Mouse (Mus musculus): ENCODE results near the gene Pgap3.

Pgap3 gene

DNA sequence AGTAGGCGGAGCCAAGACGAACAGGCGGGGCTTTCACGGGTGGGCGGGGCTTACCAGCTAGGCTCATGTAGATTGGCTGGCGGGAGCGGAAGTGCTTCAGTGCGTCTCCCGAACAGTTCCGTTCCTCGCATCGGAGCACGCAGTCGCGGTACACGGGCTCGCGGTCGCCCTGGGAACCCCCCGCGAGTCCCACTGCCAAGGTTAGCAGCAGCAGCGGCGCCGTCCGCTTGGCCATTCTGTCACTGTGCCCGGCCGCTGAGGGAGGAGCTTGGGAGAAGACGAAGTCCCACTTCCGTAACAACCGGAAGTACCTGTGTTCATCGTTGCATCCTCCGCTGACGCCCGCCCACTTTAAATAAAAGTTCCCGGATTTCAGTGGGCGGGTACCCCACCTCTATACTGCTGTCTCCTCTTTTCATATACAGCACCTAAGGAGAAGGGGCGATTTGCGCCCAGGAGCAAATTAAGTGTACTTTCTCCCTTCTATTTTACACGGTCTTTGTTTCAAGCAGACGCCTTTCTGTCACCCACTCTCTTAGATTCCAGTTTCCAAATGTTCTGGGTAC, at the start of gene Pgap3:
Gene Pgap3 (minus strand): TSS at position 330 of the 566 bp plus-strand sequence.
- peak; percentile 86 for DNase-seq (ENCODE audit: low spot score)

- DNase-seq (ENCODE audit: low spot score) = no peak
Observed at GRCm38 (mm10) chr11:98449419-98449818, 49.1 kb upstream of the Pgap3 start.

DNA sequence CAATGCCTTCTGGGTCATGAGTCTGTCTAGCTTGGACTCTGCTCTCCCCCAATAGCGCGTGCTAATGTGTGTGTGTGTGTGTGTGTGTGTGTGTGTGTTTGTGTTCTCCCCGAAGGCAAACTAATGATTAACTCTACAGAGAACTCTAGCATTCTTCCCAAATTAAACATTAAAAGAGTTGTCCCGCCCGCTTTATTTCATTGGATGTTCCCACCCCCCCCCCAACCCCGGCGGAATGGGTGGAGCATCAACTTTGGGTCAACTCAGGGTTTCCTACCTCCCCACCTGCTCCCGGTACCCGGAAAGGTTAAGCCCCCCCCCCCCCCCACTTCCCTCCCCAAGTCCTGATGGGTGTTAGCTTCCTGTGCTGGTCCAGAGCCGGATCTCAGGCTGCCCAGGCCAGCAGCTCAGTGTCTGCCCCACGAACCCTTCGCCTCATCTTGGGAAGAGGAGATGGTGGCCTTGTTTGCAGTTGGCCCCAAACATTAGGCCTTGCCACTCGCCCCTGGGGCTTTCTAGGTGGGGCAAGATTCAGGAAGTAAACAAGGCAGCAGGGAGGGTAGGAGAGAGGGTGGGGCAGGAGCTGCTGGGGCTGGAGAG, 48.0 kb upstream of the Pgap3 start:
- DNase-seq (ENCODE audit: low spot score) = no peak

- DNase-seq (ENCODE audit: low spot score) = no peak
Observed at GRCm38 (mm10) chr11:98447475-98447834, 47.2 kb upstream of the Pgap3 start.

GRCm38 (mm10) chr11:98446562-98447474, 46.5 kb upstream of the Pgap3 start:
- no peak for DNase-seq (ENCODE audit: low spot score)

GRCm38 (mm10) chr11:98446213-98446561, 45.9 kb upstream of the Pgap3 start, which contains the start of gene Grb7:
TSS of gene Grb7 (plus strand) at chr11:98446394.
- DNase-seq (ENCODE audit: low spot score) = no peak

DNA sequence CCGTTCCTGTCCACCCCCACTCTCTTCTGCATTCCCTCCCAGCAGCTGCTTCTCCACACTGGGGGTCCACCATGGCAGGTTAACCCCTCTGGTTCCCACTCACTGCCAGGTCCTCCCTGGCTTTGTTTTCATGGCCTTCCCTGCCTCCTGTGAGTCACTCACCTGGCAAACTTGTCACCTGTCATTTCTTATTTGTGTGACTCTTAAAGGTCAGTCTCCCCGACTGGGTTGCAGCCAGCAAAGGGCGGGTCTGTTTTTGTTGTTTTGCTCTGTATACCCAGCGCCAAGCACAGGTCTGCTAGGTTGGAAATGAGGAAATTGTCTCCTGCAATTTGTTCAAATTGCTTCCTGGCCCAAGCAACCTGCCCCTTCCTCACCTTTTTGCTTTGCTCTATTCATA, 45.4 kb upstream of the Pgap3 start:
- DNase-seq (ENCODE audit: low spot score) = no peak

- no peak for DNase-seq (ENCODE audit: low spot score)
Observed at GRCm38 (mm10) chr11:98445238-98445637, 44.9 kb upstream of the Pgap3 start.

DNA sequence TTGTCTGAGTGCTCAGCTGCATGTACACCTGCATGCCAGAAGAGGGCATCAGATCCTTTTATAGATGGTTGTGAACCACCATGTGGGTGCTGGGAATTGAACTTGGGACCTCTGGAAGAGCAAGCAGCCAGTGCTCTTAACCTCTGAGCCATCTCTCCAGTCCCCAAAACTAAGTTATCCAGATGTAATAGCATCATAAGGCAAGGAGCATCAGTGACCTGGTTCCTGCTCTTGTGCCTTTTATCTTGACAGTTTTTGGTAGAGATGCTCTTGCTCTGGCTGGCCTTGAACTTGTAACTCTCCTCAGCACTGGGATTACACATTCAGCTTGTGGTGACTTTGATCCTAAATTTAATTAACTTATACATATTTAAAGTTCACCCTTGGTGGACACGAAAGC, 43.4 kb upstream of the Pgap3 start:
- no peak for DNase-seq (ENCODE audit: low spot score)

- peak; percentile 95 for DNase-seq (ENCODE audit: low spot score)
Observed at GRCm38 (mm10) chr11:98438331-98439158, 38.3 kb upstream of the Pgap3 start, which contains the start of gene Mien1. TSS of gene Mien1 (minus strand) at chr11:98438991.

- no peak for DNase-seq (ENCODE audit: low spot score)
Observed at GRCm38 (mm10) chr11:98437441-98437840, 37.2 kb upstream of the Pgap3 start.

- DNase-seq (ENCODE audit: low spot score) = no peak
Observed at GRCm38 (mm10) chr11:98435723-98436122, 35.4 kb upstream of the Pgap3 start.

DNA sequence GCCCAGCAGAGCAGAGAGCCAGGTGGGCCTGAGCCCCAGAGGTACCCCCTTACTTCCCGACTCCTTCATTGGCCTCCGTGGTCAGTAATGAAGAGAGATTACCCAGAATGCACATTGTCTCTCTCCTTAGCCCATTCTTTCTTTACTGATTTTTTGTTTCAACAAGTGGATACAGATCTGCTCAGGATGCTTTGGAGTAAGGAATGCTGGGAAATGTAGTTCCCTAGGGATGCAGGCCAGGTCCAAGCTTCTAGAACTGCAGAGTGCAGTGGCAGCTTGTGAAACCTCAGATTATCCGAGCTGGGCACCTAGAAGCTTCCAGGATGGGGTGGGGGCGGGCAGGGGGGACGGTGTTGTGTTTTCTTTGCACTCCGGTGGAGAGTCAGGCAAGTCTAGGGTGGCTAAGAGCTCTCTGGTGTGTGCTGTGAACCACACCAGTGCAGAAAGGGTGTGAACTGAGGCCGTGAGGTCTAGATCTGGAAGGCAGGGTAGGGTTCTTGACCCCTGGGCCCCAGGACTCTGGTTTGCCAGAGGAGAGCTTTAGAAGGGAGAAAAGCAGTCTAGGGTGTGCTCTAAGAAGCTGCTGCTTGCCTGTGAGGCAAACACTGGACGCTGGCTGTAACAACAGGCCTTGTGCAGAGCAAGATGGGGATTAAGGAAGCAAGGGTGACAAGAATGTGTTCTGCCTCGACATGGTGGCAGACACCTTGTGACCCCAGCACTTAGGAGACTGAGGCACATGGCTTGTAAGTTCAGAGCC, 31.6 kb upstream of the Pgap3 start:
- no peak for DNase-seq (ENCODE audit: low spot score)

GRCm38 (mm10) chr11:98428436-98428835, 28.1 kb upstream of the Pgap3 start:
- DNase-seq (ENCODE audit: low spot score) = no peak

GRCm38 (mm10) chr11:98426592-98426991, 26.3 kb upstream of the Pgap3 start:
- no peak for DNase-seq (ENCODE audit: low spot score)

GRCm38 (mm10) chr11:98418939-98419547, 18.8 kb upstream of the Pgap3 start:
- DNase-seq (ENCODE audit: low spot score) = no peak

DNA sequence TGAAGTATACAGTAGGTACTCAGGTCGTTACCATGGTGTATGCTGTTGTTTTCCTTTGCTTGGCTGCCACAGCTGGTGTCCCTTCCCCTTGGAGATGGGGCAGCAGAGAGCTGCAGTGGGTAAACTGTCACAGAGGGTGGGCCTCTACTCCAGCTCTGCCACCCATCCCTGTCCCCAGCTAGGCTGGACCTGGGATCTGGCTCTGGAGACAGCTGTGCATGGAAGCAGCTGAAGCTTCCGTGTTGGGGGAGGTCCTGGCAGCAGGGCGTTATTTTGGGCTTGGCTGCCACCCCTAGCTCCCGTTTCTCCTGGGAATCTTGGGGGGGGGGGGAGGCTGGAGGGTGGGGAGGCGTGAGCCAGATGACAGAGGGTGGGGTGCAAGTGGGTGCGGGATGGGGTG, 18.0 kb upstream of the Pgap3 start:
- no peak for DNase-seq (ENCODE audit: low spot score)

GRCm38 (mm10) chr11:98417074-98417473, 16.8 kb upstream of the Pgap3 start:
- no peak for DNase-seq (ENCODE audit: low spot score)

DNA sequence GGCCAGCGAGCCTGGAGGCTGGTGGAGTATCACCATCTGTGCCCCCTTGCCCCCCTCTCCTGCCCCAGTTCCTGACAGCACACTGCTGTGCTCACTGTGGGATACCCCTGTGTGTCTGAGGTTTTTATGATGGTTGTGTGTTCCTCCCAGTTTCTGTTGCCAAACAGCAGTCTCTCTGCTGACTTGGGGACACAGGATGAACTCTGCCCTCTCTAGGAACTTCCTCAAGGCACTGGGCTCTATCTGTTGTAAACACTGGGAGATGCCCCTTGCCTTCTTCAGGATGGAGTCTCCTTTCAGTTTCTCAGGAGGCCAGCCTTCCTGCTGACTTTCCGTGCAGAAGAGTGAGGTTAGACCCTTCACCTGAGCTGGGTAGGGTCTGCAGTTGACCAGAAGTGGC, 13.9 kb upstream of the Pgap3 start:
- no peak for DNase-seq (ENCODE audit: low spot score)

DNA sequence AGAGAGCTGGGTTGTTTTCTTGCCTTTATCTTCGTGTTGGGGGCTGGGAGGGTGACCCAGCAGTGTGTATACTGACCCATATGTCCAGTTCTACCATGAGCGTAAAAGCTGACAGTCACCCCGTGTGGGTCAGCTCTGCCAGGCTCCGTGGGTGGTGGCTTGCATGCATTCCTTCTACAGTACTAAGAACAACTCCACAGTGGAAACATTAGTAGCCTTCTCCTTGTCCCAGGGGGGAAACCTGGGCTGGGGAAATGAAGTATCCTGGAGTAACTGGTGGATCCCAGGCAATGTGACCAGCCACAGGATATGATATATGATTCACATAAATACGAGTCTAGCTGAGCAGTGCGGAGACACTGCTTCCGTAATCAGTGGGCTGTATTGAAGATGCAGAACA, 13.4 kb upstream of the Pgap3 start:
- DNase-seq (ENCODE audit: low spot score) = no peak

DNA sequence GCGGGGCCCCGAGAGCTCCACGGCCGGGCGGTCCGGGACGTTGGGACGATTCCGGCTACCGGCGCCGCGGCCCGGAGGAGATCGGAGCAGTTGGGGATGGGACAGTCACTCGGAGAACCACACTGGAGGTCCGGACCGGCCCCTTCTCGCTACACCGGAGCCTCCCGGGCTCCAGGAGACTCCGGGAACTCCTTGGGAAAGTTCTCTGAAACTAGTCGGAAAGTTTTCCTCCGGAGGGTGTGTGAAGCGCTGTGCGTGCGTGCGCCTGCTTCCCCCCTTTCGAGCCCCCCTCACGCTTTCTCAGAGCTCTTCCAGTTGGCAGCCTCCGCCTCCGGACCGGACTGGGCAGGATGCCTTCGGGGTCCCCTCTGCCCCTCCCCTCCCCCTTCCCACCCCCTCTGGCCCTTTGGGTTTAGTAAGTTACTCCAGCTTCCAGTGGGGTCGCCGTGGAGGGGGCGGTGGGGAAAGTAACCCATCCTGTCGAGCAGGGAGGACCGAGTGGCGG, 12.6 kb upstream of the Pgap3 start:
- DNase-seq (ENCODE audit: low spot score) = no peak

Data from T-cell, adult 2 months (primary cell).